Comparison of ENCODE assay signal across 36 mouse cellular contexts in genomic region chr15:100292326-100292725, GRCm38 (mm10). TPM values are rescaled to one million over a fixed set of nuclear protein-coding genes. Genes with fewer than 3 reads are reported as not detected.
"Had no signal": no experiment of that assay in that cellular context is flagged by ENCODE, and none has a peak within 500 bp of the region (broad histone marks: within the 10 kb centered on the region; RNA-seq: fewer than 3 reads in every experiment).

No protein-coding gene starts in this region.

- H3K27ac ChIP-seq: gastrocnemius, adult 2 months; heart, adult 2 months; heart, embryonic 13.5 days; heart, embryonic 15.5 days; hindbrain, embryonic 13.5 days; hindbrain, embryonic 15.5 days; intestine, embryonic 15.5 days; layer of hippocampus, adult 2 months; left cerebral cortex, adult 2 months; limb, embryonic 10.5 days; limb, embryonic 12.5 days; liver, embryonic 13.5 days; liver, embryonic 15.5 days had no signal

- H3K27me3 ChIP-seq: heart, embryonic 15.5 days; hindbrain, embryonic 13.5 days; hindbrain, embryonic 15.5 days; intestine, embryonic 15.5 days; limb, embryonic 12.5 days; liver, embryonic 13.5 days; liver, embryonic 15.5 days had no signal

- ATAC-seq: inflammation-experienced regulatory T-cells, adult 6 months; intestine, embryonic 15.5 days; intestine, postnatal 0 days had no signal

- H3K9ac ChIP-seq: heart, embryonic 13.5 days; heart, embryonic 15.5 days; hindbrain, embryonic 13.5 days; hindbrain, embryonic 15.5 days; intestine, embryonic 15.5 days; limb, embryonic 12.5 days; liver, embryonic 13.5 days; liver, embryonic 15.5 days had no signal

- H3K9me3 ChIP-seq: heart, embryonic 13.5 days; heart, embryonic 15.5 days; hindbrain, embryonic 13.5 days; hindbrain, embryonic 15.5 days; intestine, embryonic 15.5 days; limb, embryonic 10.5 days; liver, embryonic 13.5 days; liver, embryonic 15.5 days had no signal

- H3K4me3 ChIP-seq: gastrocnemius, adult 2 months; heart, adult 2 months; heart, embryonic 13.5 days; heart, embryonic 15.5 days; hindbrain, embryonic 13.5 days; hindbrain, embryonic 15.5 days; intestine, embryonic 15.5 days; layer of hippocampus, adult 2 months; left cerebral cortex, adult 2 months; limb, embryonic 10.5 days; limb, embryonic 12.5 days; liver, embryonic 13.5 days; liver, embryonic 15.5 days had no signal

- H3K36me3 ChIP-seq: heart, embryonic 13.5 days; heart, embryonic 15.5 days; hindbrain, embryonic 13.5 days; hindbrain, embryonic 15.5 days; intestine, embryonic 15.5 days; limb, embryonic 10.5 days; limb, embryonic 12.5 days; liver, embryonic 13.5 days; liver, embryonic 15.5 days had no signal

- DNase-seq: gastrocnemius, adult 2 months; gastrocnemius, postnatal 10 days; gastrocnemius, postnatal 36 days; heart, adult 2 months; heart, postnatal 14 days; heart, postnatal 36 days; kidney, adult 18-20 months; kidney, adult 8-10 months; kidney, postnatal 25 days; liver; liver, embryonic 13.5 days had no signal

- H3K4me2 ChIP-seq: heart, embryonic 11.5 days; heart, embryonic 13.5 days; heart, embryonic 15.5 days; hindbrain, embryonic 13.5 days; hindbrain, embryonic 15.5 days; intestine, embryonic 15.5 days; limb, embryonic 12.5 days; liver, embryonic 11.5 days; liver, embryonic 13.5 days; liver, embryonic 15.5 days had no signal

- H3K4me1 ChIP-seq: heart, embryonic 13.5 days; heart, embryonic 15.5 days; hindbrain, embryonic 13.5 days; hindbrain, embryonic 15.5 days; intestine, embryonic 15.5 days; limb, embryonic 12.5 days; liver, embryonic 15.5 days had no signal

RNA-seq across cellular contexts. Expression of gene Tmprss12, which starts 11.7 kb away (rescaled TPM):
- total RNA-seq: gastrocnemius, adult 2 months; gastrocnemius, postnatal 10 days; gastrocnemius, postnatal 36 days; heart, adult 2 months; heart, postnatal 14 days; heart, postnatal 36 days; hematopoietic stem cell, adult 5-6 weeks; layer of hippocampus, adult 2 months; layer of hippocampus, postnatal 10 days; layer of hippocampus, postnatal 25 days; left cerebral cortex, adult 2 months; left cerebral cortex, postnatal 14 days; left cerebral cortex, postnatal 36 days had no signal
- polyA plus RNA-seq: gonadal fat pad, adult 2 months; heart, adult 2 months; heart, embryonic 11.5 days; heart, embryonic 13.5 days; heart, embryonic 15.5 days; heart, postnatal 0 days; hindbrain, embryonic 11.5 days; hindbrain, embryonic 13.5 days; hindbrain, embryonic 15.5 days; inflammation-experienced regulatory T-cells, adult 6 months; intestine, embryonic 15.5 days; intestine, postnatal 0 days; kidney, embryonic 14.5 days; kidney, embryonic 16.5 days; limb, embryonic 10.5 days; limb, embryonic 12.5 days; limb, embryonic 14.5 days; liver, embryonic 11.5 days; liver, embryonic 13.5 days; liver, embryonic 15.5 days had no signal

RNA-seq across cellular contexts. Expression of gene Mettl7a3, which starts 42.4 kb away (rescaled TPM):
- total RNA-seq: heart, postnatal 14 days; heart, postnatal 36 days; hematopoietic stem cell, adult 5-6 weeks; layer of hippocampus, postnatal 10 days had no signal
- polyA plus RNA-seq: heart, embryonic 11.5 days; heart, embryonic 13.5 days; heart, embryonic 15.5 days; heart, postnatal 0 days; inflammation-experienced regulatory T-cells, adult 6 months; intestine, postnatal 0 days; kidney, embryonic 14.5 days; limb, embryonic 10.5 days; liver, embryonic 11.5 days; liver, embryonic 13.5 days; liver, embryonic 15.5 days had no signal
